ENCODE assay signal across 21 mouse cellular contexts in the genomic region with DNA sequence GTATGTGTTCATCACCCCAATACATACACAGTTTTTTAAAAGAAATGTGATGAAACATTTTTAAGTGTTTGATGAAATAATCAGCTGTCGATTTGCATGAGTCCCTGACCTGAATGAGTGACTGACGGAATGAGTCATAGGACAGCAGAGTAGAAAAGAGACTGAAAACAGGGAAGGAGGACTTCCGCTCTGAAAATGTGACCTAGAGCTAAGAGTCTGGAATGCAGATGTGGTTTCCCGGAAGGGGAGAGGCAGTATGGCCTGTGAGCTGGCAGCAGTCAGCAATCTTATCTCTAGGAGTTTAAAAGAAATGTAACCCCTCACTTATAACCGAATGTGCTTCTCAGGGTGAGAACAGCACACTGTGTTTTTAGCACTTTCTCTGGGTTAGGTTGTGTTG. TPM values are rescaled to one million over a fixed set of nuclear protein-coding genes. Genes with fewer than 3 reads are reported as not detected.
DNase-seq lines count a peak whose midpoint lies in the region; ATAC-seq lines count a peak whose summit lies in the region.
"Had no signal": no experiment of that assay in that cellular context is flagged by ENCODE, and none has a peak within 500 bp of the region (broad histone marks: within the 10 kb centered on the region; RNA-seq: fewer than 3 reads in every experiment).

No protein-coding gene starts in this region.

- no peaks in the 10 kb centered on the region for H3K36me3 ChIP-seq in midbrain, embryonic 11.5 days (ENCODE audit: control insufficient read depth, insufficient read depth, low read length)
- no peaks in the 10 kb centered on the region for H3K36me3 ChIP-seq in midbrain, embryonic 10.5 days
- H3K36me3 ChIP-seq: embryonic facial prominence, embryonic 13.5 days; embryonic facial prominence, embryonic 15.5 days; forebrain, embryonic 10.5 days; forebrain, embryonic 12.5 days had no signal

- WGBS in midbrain, embryonic 11.5 days = 91% methylated on average over 5 of the region's 5 CpGs
- 90% methylated on average over 5 of the region's 5 CpGs for WGBS in midbrain, embryonic 10.5 days

- no peaks in the 10 kb centered on the region for H3K27me3 ChIP-seq in midbrain, embryonic 11.5 days (ENCODE audit: control insufficient read depth, insufficient read depth, low read length)
- no peaks in the 10 kb centered on the region for H3K27me3 ChIP-seq in midbrain, embryonic 10.5 days (ENCODE audit: low read depth, poor library complexity, severe bottlenecking)
- H3K27me3 ChIP-seq: embryonic facial prominence, embryonic 13.5 days; embryonic facial prominence, embryonic 15.5 days; forebrain, embryonic 12.5 days had no signal

- H3K4me3 ChIP-seq in midbrain, embryonic 11.5 days (ENCODE audit: low read depth, low read length) = no peak overlapping the region
- H3K4me3 ChIP-seq in midbrain, embryonic 10.5 days = no peak overlapping the region
- H3K4me3 ChIP-seq: embryonic facial prominence, embryonic 13.5 days; embryonic facial prominence, embryonic 15.5 days; erythroblast, embryonic 14.5 days; forebrain, embryonic 10.5 days; forebrain, embryonic 12.5 days had no signal

- H3K4me1 ChIP-seq in midbrain, embryonic 11.5 days (ENCODE audit: control insufficient read depth, insufficient read depth, low read length) = no peaks in the 10 kb centered on the region
- no peaks in the 10 kb centered on the region for H3K4me1 ChIP-seq in midbrain, embryonic 10.5 days
- H3K4me1 ChIP-seq: embryonic facial prominence, embryonic 13.5 days; embryonic facial prominence, embryonic 15.5 days; forebrain, embryonic 10.5 days; forebrain, embryonic 12.5 days had no signal

- no peak overlapping the region for H3K27ac ChIP-seq in midbrain, embryonic 11.5 days (ENCODE audit: low read depth, low read length)
- H3K27ac ChIP-seq in midbrain, embryonic 10.5 days (replicated peaks) = no peak overlapping the region
- H3K27ac ChIP-seq: embryonic facial prominence, embryonic 13.5 days; embryonic facial prominence, embryonic 15.5 days; forebrain, embryonic 10.5 days; forebrain, embryonic 12.5 days had no signal

- no peak overlapping the region for H3K4me2 ChIP-seq in midbrain, embryonic 11.5 days
- H3K4me2 ChIP-seq: embryonic facial prominence, embryonic 13.5 days; embryonic facial prominence, embryonic 15.5 days; forebrain, embryonic 12.5 days had no signal

- no peak for ATAC-seq in midbrain, embryonic 11.5 days (ENCODE audit: low FRiP score)
- ATAC-seq: forebrain, embryonic 14.5 days; forebrain, embryonic 16.5 days had no signal

- no peaks in the 10 kb centered on the region for H3K9me3 ChIP-seq in midbrain, embryonic 11.5 days (ENCODE audit: control insufficient read depth, low read length)
- H3K9me3 ChIP-seq in midbrain, embryonic 10.5 days (replicated peaks) = no peaks in the 10 kb centered on the region
- H3K9me3 ChIP-seq: embryonic facial prominence, embryonic 13.5 days; embryonic facial prominence, embryonic 15.5 days; forebrain, embryonic 10.5 days; forebrain, embryonic 12.5 days had no signal

- DNase-seq in adrenal gland, adult 2 months = peak; percentile 11
- no peak for DNase-seq in adrenal gland, postnatal 36 days
- peak; percentile 65 for DNase-seq in midbrain, embryonic 11.5 days (ENCODE audit: low spot score, missing footprints)
- no peak for DNase-seq in midbrain, embryonic 10.5 days (ENCODE audit: low spot score)
- no peak for DNase-seq in retina, postnatal 1 day
- DNase-seq: adrenal gland, adult 8-10 months; adrenal gland, postnatal 14 days; cerebellum, adult 11 months; cerebellum, adult 18-20 months; cerebellum, adult 8-10 months; cerebellum, adult 9-11 months; cerebellum, postnatal 14 days; cerebellum, postnatal 36 days; embryo, embryonic 11 days had no signal

- H3K9ac ChIP-seq in midbrain, embryonic 11.5 days (ENCODE audit: low read length) = no peak overlapping the region
- H3K9ac ChIP-seq: embryonic facial prominence, embryonic 13.5 days; embryonic facial prominence, embryonic 15.5 days; forebrain, embryonic 12.5 days had no signal

RNA-seq across cellular contexts. Expression of gene Satb1, which starts 20.9 kb away (rescaled TPM):
- total RNA-seq in adrenal gland, adult 2 months (2021) = 10 to 100 TPM; 19.6 to 21.0 TPM
- polyA plus RNA-seq in adrenal gland, adult 2 months (2012; rRNA removed) = 13.0 and 15.4 TPM in 2 replicates
- 10 to 100 TPM; 16.1 to 21.4 TPM for total RNA-seq in adrenal gland, postnatal 36 days (2021)
- 30.0 and 31.9 TPM in 2 replicates for polyA plus RNA-seq in midbrain, embryonic 11.5 days (2014; fragmentation: Nextera tagmentation; extraction: Ambion mirVana)
- 21.6 and 23.1 TPM in 2 replicates for polyA plus RNA-seq in midbrain, embryonic 10.5 days (2016; fragmentation: Nextera tagmentation; extraction: Ambion mirVana)

Comparison
In these comparisons a context has a peak if more than half of its experiments do, and no peak if none do; other contexts are left out.
1. DNase-seq: peak in adrenal gland, adult 2 months (single experiment) and midbrain, embryonic 11.5 days (single experiment); none in adrenal gland, postnatal 36 days (0 of 2), midbrain, embryonic 10.5 days (single experiment) and retina, postnatal 1 day (single experiment).